In genomic region chr3:95281216-95282126, GRCm38 (mm10) we compare ENCODE assay signal across 8 mouse cellular contexts. TPM values are rescaled to one million over a fixed set of nuclear protein-coding genes. Genes with fewer than 3 reads are reported as not detected.
DNase-seq lines count a peak whose midpoint lies in the region; ATAC-seq and TF ChIP-seq lines count a peak whose summit lies in the region.

Gene Mindy1, plus strand, starts transcription at chr3:95281345.
Gene Prune1, minus strand, starts transcription at chr3:95282076.

- peak within 1 kb of the TSS; percentile 87 for H3K4me2 ChIP-seq in kidney, embryonic 15.5 days

- peaks cover 46% of the 10 kb centered on the region for H3K4me1 ChIP-seq in bone marrow macrophage, adult 2 months (ENCODE audit: control insufficient read depth, insufficient read depth, low read length)
- no peaks in the 10 kb centered on the region; the same call in 1 of the 2 replicates for H3K4me1 ChIP-seq in embryonic fibroblast, embryonic 13.5 days (ENCODE audit: control insufficient read depth, insufficient read depth, low read length)
- H3K4me1 ChIP-seq in heart, embryonic 10.5 days: peaks cover 32% of the 10 kb centered on the region
- H3K4me1 ChIP-seq in kidney, embryonic 15.5 days: peaks cover 46% of the 10 kb centered on the region

- TF ChIP-seq POLR2A in bone marrow macrophage, adult 2 months (IDR thresholded peaks at IDR 0.05; ENCODE audit: borderline replicate concordance, low read depth, low read length): no peak
- TF ChIP-seq POLR2A in embryonic fibroblast, embryonic 13.5 days (IDR thresholded peaks at IDR 0.05; ENCODE audit: low read depth, low read length): peak; percentile 80

- H3K27ac ChIP-seq in bone marrow macrophage, adult 2 months (ENCODE audit: insufficient read depth, low read depth, low read length): peak within 1 kb of the TSS; percentile 89
- peak within 1 kb of the TSS; percentile 97 for H3K27ac ChIP-seq in embryonic fibroblast, embryonic 13.5 days (ENCODE audit: insufficient read depth, low read length)
- H3K27ac ChIP-seq in heart, embryonic 10.5 days: peak within 1 kb of the TSS; percentile 95
- H3K27ac ChIP-seq in kidney, embryonic 15.5 days: peak within 1 kb of the TSS; percentile 99

- peak within 1 kb of the TSS; percentile 82 for H3K4me3 ChIP-seq in bone marrow macrophage, adult 2 months (ENCODE audit: insufficient read depth, low read length)
- peak within 1 kb of the TSS; percentile 96 for H3K4me3 ChIP-seq in embryonic fibroblast, embryonic 13.5 days (ENCODE audit: insufficient read depth, low read length)
- H3K4me3 ChIP-seq in heart, embryonic 10.5 days: peak within 1 kb of the TSS; percentile 83
- peak within 1 kb of the TSS; percentile 83 for H3K4me3 ChIP-seq in kidney, embryonic 15.5 days (replicated peaks)

- no peaks in the 10 kb centered on the region for H3K27me3 ChIP-seq in heart, embryonic 10.5 days (ENCODE audit: insufficient read depth, poor library complexity, severe bottlenecking)
- H3K27me3 ChIP-seq in kidney, embryonic 15.5 days: no peaks in the 10 kb centered on the region

- peak; percentile 88 for ATAC-seq in kidney, embryonic 15.5 days (replicated peaks; ENCODE audit: low FRiP score)
- ATAC-seq in monocyte, adult 5-6 weeks (replicated peaks; ENCODE audit: insufficient number of reproducible peaks, low FRiP score, low TSS enrichment, poor library complexity, severe bottlenecking): peak; percentile 89

- TF ChIP-seq CTCF in bone marrow macrophage, adult 2 months (IDR thresholded peaks at IDR 0.05; ENCODE audit: low read depth, low read length): no peak
- no peak for TF ChIP-seq CTCF in embryonic fibroblast, embryonic 13.5 days (IDR thresholded peaks at IDR 0.05; ENCODE audit: borderline replicate concordance, insufficient read depth, low read length)

- no peaks in the 10 kb centered on the region for H3K9me3 ChIP-seq in heart, embryonic 10.5 days
- H3K9me3 ChIP-seq in kidney, embryonic 15.5 days (replicated peaks): no peaks in the 10 kb centered on the region

- peak within 1 kb of the TSS; percentile 81 for H3K9ac ChIP-seq in kidney, embryonic 15.5 days

- H3K36me3 ChIP-seq in heart, embryonic 10.5 days: no peaks in the 10 kb centered on the region
- no peaks in the 10 kb centered on the region for H3K36me3 ChIP-seq in kidney, embryonic 15.5 days

- DNase-seq in A20 (ENCODE audit: low read depth, low spot score): peak; percentile 99
- peak; percentile 99 for DNase-seq in heart, embryonic 10.5 days (ENCODE audit: low spot score)
- DNase-seq in liver: peak; percentile 100
- DNase-seq in spleen, postnatal 4 days (ENCODE audit: low spot score in 2 of 2): peak; percentile 99

- WGBS in heart, embryonic 10.5 days: under 1% methylated on average over 52 of the region's 53 CpGs
- under 1% methylated on average over 53 of the region's 53 CpGs for WGBS in kidney, embryonic 15.5 days

RNA-seq across cellular contexts. Expression of gene Mindy1, which starts in this region (rescaled TPM):
- polyA plus RNA-seq in bone marrow macrophage, adult 2 months (2012; ENCODE audit: insufficient read depth, insufficient read length, missing spikeins): 50.7 and 70.7 TPM in 2 replicates
- polyA plus RNA-seq in embryonic fibroblast, embryonic 13.5 days (2011; ENCODE audit: insufficient read length, low read depth, missing spikeins): 25.5 and 26.9 TPM in 2 replicates
- 26.2 and 27.0 TPM in 2 replicates for polyA plus RNA-seq in heart, embryonic 10.5 days (2016; fragmentation: Nextera tagmentation; extraction: Ambion mirVana)
- 39.2 and 46.2 TPM in 2 replicates for polyA plus RNA-seq in kidney, embryonic 15.5 days (2015; fragmentation: Nextera tagmentation; extraction: Ambion mirVana)
- 21.6 to 32.4 TPM (median 30.4 TPM) in 3 replicates for total RNA-seq in monocyte, adult 5-6 weeks (2017)

RNA-seq across cellular contexts. Expression of gene Prune1, which starts in this region (rescaled TPM):
- polyA plus RNA-seq in bone marrow macrophage, adult 2 months (2012; ENCODE audit: insufficient read depth, insufficient read length, missing spikeins): 15.6 and 16.6 TPM in 2 replicates
- polyA plus RNA-seq in embryonic fibroblast, embryonic 13.5 days (2011; ENCODE audit: insufficient read length, low read depth, missing spikeins): 22.2 and 22.9 TPM in 2 replicates
- polyA plus RNA-seq in heart, embryonic 10.5 days (2016; fragmentation: Nextera tagmentation; extraction: Ambion mirVana): 30.7 and 31.1 TPM in 2 replicates
- 21.6 and 22.5 TPM in 2 replicates for polyA plus RNA-seq in kidney, embryonic 15.5 days (2015; fragmentation: Nextera tagmentation; extraction: Ambion mirVana)
- 8.1 to 16.9 TPM (median 8.6 TPM) in 3 replicates for total RNA-seq in monocyte, adult 5-6 weeks (2017)

Comparison
In these comparisons a context has a peak if more than half of its experiments do, and no peak if none do; other contexts are left out.
1. Peak in every context shown above with its lines: DNase-seq, ATAC-seq, H3K4me3 ChIP-seq and H3K27ac ChIP-seq.